Mouse (Mus musculus): ENCODE data around the gene Tex2.
A peak's percentile ranks its signal among the peaks of the same experiment; 100 is the strongest.

Gene Tex2

DNA sequence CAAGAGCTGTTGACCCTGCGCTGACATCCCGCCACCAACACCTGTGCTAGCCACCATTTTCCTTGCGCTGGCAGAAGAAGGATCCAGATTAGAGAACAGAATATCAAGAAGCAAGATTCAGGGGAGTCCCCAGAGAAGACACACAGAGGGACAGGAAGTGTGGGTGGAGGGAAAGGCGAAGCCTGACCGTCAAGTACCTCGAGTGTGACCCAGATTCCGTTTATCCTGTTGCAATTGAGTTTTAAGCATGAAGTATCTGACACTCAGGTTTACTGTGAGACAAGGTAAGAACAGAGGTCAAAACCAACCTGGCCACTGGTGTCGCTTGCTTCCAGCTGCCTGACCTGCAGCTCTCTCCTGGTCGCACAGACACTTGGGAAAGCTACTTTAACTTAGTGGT lies 68.3 kb downstream of the Tex2 start:
- no peak for DNase-seq (ENCODE audit: low read depth, low spot score)

DNA sequence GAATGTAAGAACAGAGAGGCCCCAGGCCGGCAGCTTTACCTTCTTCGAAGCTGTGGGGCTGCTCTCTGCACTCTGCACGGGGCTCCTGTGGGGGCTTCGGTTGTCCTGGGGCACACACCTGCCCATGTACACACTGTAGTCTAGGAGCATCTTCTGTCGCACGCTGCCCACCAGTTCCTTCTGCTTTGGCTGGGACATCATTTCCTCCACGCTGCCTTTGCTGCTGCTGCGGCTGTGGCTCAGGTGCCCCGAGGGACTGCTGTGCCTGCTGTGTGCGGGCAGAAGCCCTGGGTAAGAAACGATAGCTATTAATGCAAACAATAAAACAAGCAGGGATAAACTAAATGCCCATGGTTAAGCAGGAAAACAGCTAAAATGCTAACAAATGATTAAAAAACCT lies 69.1 kb downstream of the Tex2 start:
- DNase-seq (ENCODE audit: low read depth, low spot score): no peak

DNA sequence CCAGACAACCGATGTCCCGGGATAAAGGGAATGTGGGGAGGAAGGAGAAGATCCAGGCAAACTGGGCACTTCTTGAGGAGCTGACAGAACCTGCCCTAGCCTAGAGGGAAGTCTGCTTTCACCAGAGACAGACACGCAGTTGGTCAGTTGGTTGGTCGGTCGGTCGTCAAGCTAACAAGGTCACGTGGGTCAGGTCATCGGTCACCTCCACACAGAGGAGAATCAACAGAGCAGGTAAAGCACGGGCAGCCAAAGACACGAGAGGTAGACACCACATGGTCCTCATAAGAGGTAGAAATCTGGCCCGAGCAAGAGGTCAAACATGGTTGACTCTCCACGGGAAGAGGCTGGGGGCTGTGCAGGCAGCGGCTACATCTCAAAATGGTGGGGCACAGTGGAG lies 70.2 kb downstream of the Tex2 start:
- no peak for DNase-seq (ENCODE audit: low read depth, low spot score)

DNA sequence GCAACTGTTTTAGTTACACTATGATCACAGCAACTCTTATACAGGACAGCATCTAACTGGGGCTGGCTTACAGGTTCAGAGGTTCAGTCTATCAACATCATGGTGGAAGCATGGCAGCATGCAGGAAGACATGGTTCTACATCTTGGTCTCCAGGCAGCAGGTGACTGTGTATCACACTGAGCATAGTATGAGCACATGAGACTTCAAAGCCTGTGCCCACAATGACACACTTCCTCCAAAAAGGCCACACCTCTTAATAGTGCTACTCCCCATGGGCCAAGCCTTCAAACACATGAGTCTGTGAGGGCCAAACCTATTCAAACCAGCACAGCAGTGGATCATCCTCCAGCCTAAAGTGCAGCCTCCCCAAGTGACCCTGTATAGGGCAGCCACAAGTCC lies 70.8 kb downstream of the Tex2 start:
- no peak for DNase-seq (ENCODE audit: low read depth, low spot score)

DNA sequence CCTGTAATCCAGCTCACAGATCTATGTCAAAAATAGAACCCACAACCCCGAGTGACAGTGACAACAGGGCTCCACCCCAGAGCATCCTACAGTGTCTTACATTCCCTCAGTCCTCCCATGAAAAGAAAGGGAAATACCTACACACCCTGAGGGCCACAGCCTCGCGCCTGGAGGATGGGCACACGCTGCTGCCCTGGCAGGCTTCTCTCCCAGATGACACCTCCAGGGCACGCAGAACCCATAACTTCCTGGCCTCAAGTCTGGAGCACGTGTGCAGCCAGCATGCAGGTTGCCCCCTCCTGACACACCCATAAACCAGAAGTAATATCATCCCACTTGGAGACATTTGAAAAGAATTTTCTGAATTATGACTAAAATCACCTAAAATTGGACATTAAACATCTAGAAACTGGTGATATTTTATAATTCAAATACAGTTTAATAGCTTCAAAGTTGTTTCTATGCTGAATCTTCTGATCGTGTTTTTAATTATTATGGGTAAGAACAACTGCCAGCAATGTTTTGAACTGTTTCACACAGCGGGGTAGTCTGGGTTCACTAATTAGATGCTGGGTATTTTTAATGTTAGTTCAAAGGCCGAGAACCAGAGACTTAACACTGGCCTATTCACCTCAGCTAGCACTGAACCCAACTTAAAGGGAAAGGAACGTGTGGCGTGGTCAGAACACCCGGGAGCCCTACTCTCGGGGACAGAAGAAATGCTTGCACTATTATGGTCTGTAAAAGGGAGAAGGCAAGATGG lies 72.5 kb downstream of the Tex2 start:
- DNase-seq (ENCODE audit: low read depth, low spot score): no peak

DNA sequence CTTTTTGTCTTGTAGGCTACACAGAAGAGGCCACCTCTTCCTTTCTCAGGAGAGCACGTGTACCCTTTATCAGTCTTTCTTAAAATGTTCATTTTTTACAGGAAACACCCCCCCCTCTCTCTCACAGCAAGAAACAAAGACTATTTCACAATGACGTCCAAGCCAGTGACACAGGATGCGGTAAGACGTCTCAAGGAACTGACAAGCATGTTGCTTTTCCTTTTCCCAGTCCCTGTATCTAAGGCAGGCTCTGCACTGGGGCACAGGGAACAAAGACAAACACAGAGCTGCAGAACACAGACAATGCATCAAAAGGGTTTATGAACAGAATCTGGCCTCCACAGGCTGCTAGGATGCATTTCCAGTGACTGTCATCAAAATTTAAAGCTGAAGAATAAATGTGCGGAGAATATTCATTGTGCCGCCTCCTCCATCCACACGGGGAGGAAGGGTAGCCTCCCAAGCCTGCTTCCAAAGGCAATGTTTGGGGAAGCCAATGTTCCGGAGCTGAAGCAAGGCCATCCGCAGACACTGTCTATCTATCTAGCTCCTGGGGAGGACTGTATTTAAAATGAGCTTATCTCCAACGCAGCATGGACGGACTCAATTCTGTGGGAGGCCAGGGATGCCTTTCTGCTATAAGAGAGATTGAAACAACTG lies 76.8 kb downstream of the Tex2 start:
- DNase-seq (ENCODE audit: low read depth, low spot score): peak; percentile 50

DNA sequence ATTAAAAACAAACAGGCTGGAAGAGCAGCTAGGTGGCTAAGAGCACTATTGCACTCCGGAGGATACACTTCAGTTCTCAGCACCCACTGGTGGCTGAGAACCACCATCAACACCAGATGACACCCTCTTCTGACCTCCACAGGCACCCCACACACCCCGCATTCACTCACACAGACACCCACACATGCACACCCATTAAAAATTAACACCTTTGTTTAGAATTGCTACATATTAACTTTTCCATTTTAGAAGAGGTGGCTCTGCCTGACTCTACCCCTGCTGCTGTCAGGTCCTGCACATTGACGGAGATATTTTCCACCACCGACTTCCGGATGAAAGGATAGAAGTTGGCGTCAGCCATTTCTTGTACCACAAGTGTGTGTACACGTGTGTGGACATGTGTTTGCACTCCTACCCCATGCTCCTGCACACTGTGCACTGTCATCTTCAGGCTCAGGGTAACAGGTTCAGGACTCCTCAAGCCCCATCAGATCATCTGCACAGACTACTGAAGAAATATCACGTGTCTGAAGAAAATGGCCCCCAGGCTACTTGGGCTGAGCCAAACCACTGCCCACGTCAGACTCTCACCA lies 77.5 kb downstream of the Tex2 start:
- DNase-seq (ENCODE audit: low read depth, low spot score): no peak

DNA sequence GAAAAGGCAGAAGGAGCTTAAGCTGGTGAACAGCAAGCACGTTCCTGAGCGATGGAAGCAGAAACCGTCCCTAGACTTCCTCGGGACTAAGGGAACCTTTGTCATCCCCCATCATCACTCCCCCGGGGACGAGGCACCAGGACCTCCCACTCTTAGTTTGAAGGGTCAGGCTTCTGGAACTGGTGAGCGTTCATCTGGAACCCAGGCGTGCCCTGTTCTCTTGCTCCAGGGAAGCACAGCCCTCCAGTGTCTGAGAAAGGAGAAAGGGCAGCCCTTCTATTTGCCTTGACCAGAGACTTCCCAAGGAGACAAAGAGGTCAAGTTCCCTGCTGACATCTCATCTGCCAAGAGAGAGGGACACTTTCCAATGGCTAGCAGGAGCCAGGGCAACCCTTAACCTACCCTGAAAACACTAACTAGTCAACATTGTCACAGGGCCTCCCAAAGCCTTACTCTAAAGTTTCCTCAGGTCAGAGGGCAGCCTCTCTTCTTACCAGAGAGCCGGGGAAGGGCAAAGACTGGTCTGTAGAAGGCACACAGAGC lies 80.9 kb downstream of the Tex2 start:
- DNase-seq (ENCODE audit: low read depth, low spot score): no peak

DNA sequence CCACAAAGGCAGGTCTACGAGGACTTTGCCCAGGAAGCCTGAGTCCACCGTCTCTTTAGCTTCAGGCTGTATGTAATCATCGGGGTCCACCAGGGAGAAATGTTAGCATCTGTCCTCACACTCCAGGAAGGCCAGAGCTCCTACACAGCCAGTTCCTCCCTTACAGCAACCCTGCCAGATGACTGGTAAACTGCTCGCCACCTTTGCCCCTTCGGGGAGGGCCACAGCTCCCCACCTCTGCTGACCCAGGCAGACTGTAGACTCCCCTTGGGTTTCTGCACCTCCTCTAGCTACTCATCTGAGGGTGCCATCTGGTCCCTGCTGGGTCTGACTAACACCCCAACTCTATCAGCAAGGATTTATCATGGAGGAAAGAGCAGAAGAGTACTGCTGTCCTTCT lies 83.4 kb downstream of the Tex2 start:
- DNase-seq (ENCODE audit: low read depth, low spot score): no peak

DNA sequence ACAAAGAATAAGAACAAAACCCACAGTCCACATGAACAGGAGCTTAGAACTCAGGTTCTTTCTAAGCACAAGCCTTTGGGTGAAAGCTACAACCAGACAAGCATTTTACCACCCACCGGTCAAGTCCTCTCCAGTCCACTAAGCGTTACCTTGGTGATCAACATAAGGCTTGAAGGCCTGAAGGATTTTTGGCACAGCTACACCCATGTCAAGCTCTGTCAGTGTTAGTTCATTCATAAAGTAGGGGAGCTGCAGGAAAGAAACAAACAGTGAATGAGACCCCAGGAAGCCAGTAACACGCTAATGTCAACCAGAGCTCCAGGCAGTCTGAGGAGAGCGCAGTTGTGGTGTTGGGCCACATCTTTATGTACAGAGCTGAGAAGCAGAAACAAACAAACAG lies 84.1 kb downstream of the Tex2 start:
- DNase-seq (ENCODE audit: low read depth, low spot score): no peak

DNA sequence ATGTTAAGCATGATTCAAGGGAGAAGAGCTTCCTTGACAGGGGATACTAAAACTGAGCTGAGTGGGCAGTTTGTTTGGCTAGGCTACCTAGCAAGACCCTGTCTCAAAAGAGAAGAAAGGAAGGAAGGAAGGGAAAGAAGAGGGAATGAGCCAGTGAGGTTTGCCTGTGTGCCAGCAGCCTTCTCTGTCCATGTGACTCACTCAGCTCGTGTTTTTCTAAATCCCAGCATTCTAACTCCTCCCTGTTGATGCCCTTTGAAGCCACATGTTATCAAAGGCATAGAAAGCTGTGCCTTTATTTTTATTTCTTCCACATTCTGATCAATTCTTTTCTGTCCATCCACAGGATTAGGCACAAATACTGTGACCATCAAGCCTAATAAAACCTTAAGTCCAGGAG lies 85.3 kb downstream of the Tex2 start:
- no peak for DNase-seq (ENCODE audit: low read depth, low spot score)

DNA sequence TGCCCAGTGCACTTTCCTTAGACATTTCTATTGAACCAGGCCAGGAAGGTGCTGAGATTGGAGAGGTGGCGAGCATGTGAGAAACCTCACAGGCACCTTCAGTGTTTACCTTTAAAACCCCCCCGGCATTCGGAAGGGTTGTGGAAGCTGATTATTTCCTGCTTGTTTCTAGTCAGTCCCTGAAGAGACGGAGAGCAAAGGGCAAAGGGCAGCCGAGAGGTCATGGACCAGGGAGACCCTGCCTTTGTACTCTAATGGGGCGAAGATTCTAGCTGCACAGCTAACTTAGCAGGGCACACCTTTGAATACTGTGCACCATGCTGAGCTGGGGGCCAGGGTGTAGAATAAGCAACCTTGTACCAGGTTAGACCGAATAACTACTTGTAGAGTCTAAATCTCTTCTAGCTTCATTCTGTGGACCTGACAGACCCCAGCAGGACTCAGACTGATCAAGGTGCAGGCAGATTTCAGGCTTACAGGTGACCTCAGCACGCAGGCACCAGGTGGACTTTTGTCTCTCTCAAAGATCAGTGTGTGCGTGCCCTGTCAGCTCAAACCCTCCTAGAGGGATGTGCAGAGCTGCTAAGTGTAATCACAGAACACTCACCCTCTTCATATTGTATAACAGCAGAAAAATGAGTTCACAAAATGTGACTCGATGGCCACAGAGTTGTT lies 85.9 kb downstream of the Tex2 start:
- DNase-seq (ENCODE audit: low read depth, low spot score): no peak

DNA sequence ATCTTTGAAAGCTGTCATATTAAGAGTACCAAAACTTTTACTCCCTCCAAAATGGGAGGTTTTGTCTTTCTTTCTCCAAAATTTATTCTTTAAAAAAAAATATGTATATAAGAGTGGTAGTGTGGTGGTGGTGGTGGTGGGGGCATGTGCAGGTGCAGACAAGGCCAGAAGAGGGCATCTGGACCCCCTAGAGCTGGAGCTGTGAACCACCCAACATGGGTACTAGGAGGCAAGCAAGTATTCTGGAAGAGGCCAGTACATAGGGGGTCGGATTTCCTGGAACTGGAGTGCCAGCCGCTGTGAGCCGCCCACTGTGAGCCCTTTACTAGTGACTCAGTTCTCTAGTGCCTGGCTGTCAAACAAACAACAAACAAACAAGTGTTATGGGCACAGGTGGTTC lies 90.7 kb downstream of the Tex2 start:
- no peak for DNase-seq (ENCODE audit: low read depth, low spot score)

DNA sequence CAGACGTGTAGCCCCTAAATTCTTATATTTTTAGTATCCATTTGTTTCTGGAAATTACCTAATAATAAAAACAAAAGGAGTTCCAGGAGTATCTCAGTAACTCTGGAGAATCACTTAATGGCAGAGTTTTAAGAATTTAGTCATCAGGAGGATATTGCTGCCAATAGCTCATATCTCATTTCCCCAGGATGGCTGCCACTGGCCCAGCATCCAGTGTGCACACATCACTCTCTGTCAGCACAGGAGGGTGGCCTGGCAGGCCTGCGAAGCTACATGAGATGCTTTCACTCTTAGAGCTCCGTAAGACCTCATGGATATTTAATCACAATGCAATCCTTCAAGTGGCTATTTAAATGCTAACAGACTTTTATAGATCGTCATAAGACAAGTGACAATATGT lies 91.6 kb downstream of the Tex2 start:
- DNase-seq (ENCODE audit: low read depth, low spot score): no peak

DNA sequence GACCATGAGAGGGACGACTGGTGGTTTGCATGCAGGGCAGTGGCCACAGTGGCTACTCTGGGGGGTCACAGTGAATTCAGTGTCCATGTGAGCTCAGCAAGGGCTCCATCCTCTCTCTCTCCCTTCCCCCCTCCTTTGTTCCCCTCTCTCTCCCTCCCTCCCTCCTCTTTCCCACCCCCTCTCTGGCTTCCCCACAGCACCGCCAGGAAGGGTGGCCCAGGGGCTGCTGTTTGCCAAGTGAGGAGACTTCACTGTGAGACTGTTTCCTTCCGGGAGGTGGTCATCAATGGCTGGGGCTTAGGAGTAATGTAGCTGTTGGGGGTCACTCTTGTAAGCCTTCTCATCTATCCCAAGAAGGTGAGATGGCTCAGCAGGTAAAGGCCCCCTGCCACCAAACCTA lies 92.8 kb downstream of the Tex2 start:
- DNase-seq (ENCODE audit: low read depth, low spot score): no peak

DNA sequence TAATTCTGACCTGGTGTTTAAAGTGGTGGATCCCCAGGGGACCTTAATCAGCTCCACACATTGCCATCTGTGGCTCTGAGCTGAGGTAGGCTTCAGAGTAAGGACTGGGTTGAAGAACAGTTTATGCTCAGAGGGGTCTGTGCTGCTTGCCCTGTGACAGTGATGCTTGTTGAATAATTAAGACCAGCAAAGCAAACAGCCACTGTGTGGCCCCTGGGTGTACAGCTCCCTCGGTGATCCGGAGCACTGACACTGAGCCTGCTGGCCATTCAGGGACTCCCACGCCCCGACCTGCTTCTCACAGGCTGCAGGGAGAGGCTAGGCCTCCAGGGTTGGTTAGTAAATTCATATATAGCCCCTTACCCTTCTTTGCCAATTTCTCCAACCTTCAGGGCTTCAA lies 93.7 kb downstream of the Tex2 start:
- no peak for DNase-seq (ENCODE audit: low read depth, low spot score)

DNA sequence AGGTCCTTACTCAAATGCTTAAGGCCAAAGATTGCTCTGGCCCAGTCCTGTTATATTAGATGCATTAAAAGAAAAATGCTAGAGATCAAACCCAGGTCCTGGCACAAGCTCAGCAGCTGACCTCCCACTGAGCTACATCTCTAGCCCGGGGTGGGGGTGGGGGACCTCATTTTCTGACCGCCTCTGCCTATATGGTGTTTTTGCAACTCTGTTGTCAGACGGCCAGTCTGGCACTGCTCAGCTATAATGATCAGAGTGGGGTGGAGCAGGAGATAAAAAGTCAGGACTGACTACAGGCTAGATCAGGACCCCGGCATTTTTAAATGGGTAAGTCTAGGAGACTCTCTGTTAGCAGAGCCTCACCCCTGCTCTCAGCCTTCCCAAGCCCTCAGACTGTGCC lies 94.8 kb downstream of the Tex2 start:
- no peak for DNase-seq (ENCODE audit: low read depth, low spot score)

DNA sequence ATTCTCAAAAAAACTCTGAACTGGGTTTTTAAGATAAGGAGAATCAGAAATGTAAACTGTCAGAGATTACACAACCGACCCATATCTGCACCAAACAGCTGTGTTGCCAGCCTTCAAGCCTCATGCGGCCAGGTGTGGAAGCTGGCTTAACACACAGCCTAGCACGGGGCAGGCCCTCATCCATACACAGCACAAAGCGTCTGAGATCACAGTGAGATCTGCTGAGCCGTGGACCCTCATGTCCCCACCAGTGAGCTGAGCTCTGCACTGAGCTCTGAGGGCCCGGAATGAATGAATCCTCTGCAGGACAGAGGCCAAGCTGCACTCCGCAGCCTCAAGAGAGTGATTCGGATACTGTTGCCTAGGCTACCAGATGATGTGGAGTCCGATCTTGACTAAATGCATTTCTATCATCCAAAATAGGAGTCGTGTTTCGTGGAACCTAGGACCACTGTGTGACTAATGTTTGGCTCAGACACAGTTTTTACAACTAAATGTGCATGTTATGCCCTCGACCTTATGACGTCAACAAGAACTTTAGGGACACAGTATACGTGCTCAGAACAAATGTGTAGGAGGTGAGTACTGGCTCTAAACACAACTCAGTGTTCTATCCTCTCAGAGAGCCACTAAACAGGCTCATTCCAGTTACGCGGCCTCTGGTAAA lies 98.0 kb downstream of the Tex2 start:
- peak; percentile 34 for DNase-seq (ENCODE audit: low read depth, low spot score)

DNA sequence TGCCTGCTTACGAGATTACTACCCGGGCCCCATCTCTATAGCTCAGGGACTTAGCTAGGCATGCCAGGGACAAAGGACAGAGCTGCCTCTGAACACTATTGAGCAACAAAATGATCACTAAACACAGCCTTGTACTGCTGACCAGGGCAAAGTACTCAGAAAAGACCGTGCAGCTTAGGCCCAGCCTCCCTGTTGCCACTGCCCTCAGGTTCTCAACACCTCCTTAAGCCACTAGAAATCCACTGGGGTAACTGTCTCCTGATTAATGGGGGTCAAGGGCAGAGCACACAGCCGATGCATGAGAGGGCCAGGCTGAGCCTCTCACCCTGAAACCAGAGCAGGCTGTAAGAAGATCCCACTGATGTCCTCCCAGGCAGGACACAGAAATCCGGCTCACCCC lies 98.8 kb downstream of the Tex2 start:
- DNase-seq (ENCODE audit: low read depth, low spot score): no peak

DNA sequence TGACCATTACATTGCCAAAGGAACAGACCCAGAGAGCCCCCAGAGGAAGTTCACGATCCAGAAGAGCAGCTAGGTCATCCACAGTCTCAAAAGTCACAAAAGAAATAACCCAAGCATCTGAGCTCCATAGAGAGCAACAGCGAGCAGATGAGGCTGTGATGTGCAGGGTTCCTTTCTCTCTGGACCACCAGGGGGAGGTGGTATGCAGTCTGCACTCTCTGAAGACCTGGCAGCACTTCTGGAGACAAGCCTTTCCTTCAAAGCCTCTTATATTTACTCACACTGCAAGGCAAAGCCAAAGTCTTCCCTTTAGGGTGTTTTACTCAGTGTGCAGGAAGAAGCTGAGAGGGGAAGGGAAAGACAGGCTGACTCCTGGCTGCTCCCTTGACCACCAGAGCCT lies 100.1 kb downstream of the Tex2 start:
- DNase-seq (ENCODE audit: low read depth, low spot score): no peak

DNA sequence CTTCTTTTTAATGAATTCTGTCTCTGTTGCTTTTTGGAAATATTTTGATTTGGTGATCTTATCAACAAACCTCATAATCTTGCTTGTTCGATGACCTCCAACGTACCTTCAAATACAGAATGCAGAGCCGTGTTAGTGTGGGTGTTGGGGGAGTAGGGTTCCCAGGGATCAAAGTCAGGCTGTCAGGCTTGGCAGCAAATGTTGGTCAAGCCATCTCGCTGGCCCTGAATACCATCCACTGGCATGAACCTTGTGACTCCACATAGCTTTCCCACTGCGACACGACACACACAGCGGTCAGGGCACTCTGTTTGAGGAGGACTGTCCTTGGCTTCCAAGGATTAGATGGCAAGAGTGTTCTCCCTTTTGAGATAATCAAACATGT lies 101.2 kb downstream of the Tex2 start:
- no peak for DNase-seq (ENCODE audit: low read depth, low spot score)
